Mouse (Mus musculus): ENCODE measurements at regions not wholly inside any gene's neighbourhood (a gene's known extent, or its start where the extent isn't known, plus 50 kb on each side); places are given as distances from the start of the nearest gene placed in this dataset.

DNA sequence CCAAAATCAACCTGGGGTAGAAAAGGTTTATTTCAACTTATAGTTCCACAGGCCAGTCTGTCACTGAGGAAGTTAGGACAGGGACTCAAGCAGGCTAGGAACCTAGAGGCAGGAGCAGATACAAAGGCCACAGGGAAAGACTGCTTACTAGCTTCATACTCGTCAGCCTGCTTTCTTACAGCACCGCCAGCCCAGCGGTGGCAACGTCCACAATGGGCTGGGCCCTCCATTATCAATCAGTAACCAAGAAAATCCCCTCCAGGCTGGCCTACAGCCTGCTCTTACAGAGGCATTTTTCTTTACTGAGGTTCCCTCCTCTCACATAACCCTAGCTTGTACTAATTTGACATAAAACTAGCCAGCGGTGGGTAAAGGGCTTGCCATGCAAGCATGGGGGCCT, 180.2 kb downstream of the Utp6 start:
- H3K27ac ChIP-seq (ENCODE audit: low read depth, low read length), result no peak overlapping the region
- no peaks in the 10 kb centered on the region for H3K36me3 ChIP-seq (ENCODE audit: control insufficient read depth, insufficient read depth, low read length)
- H3K9me3 ChIP-seq (ENCODE audit: control insufficient read depth, low read length), result no peaks in the 10 kb centered on the region
- H3K9ac ChIP-seq (ENCODE audit: low read depth, low read length), result no peak overlapping the region
- no peak overlapping the region for H3K4me3 ChIP-seq (ENCODE audit: low read length)
- WGBS, result 69% methylated on average over 5 of the region's 5 CpGs
- no peak for ATAC-seq (ENCODE audit: low FRiP score, low TSS enrichment)
- H3K4me2 ChIP-seq (replicated peaks; ENCODE audit: low read depth, low read length), result no peak overlapping the region
- no peaks in the 10 kb centered on the region for H3K4me1 ChIP-seq (ENCODE audit: control insufficient read depth, insufficient read depth, low read length)
- H3K27me3 ChIP-seq (ENCODE audit: control insufficient read depth, insufficient read depth, low read length), result no peaks in the 10 kb centered on the region

DNA sequence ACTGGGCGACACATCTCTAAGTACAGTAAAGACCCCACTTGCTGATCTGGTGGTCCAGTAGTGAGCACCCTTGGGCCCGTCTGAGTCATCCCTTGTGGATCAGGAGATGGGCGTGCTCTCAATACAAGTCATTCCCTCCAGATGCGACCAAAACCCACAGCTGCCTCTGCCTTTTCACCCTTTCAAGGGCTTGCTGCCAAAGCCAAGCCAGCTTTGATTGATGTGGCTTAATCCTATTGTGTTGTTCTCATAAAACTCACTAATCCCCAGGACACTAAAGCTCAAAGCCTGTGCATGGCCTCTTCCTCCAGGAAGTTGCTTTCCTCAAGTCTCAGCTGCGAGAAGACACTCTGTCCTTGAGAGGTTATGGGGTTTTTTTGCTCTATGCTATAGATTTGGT, 182.4 kb downstream of the Utp6 start:
- Histone ChIP-seq H3K4me3 (ENCODE audit: low read length) (no peak overlapping the region), H3K27me3 (ENCODE audit: control insufficient read depth, insufficient read depth, low read length) (no peaks in the 10 kb centered on the region), H3K36me3 (ENCODE audit: control insufficient read depth, insufficient read depth, low read length) (no peaks in the 10 kb centered on the region), H3K9me3 (ENCODE audit: control insufficient read depth, low read length) (no peaks in the 10 kb centered on the region), H3K9ac (ENCODE audit: low read depth, low read length) (no peak overlapping the region), H3K4me1 (ENCODE audit: control insufficient read depth, insufficient read depth, low read length) (0 out of 2 replicates have a peak, but pooled peaks cover 4% of the 10 kb centered on the region), H3K4me2 (replicated peaks; ENCODE audit: low read depth, low read length) (no peak overlapping the region), H3K27ac (ENCODE audit: low read depth, low read length) (no peak overlapping the region)
- no peak for ATAC-seq (ENCODE audit: low FRiP score, low TSS enrichment)
- 49% methylated on average over 5 of the region's 5 CpGs for WGBS

DNA sequence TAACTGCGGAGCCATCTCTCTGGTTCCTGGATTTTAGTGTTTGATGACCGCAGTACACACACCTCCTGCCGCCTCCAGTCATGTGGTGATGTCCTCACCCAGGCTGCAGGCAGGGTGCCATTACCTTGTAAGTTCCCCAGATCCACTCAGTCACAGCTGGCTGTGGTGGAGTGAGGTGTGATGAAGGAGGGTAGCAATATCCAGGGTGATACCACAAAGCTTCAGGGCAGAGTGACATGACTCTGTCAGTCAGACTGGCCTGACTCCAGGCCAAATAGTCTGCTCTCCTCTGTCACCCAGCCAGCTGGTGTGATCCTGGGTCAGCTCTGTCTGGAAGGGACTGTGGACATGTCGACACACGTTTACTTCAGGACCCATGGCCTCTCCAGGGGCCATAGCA, 183.7 kb downstream of the Utp6 start:
- Histone ChIP-seq H3K9me3 (ENCODE audit: control insufficient read depth, low read length) (no peaks in the 10 kb centered on the region), H3K36me3 (ENCODE audit: control insufficient read depth, insufficient read depth, low read length) (no peaks in the 10 kb centered on the region), H3K9ac (ENCODE audit: low read depth, low read length) (no peak overlapping the region), H3K4me3 (ENCODE audit: low read length) (no peak overlapping the region), H3K27ac (ENCODE audit: low read depth, low read length) (no peak overlapping the region), H3K4me1 (ENCODE audit: control insufficient read depth, insufficient read depth, low read length) (0 out of 2 replicates have a peak, but pooled peaks cover 4% of the 10 kb centered on the region), H3K4me2 (replicated peaks; ENCODE audit: low read depth, low read length) (no peak overlapping the region), H3K27me3 (ENCODE audit: control insufficient read depth, insufficient read depth, low read length) (no peaks in the 10 kb centered on the region)
- WGBS, result 78% methylated on average over 5 of the region's 5 CpGs
- ATAC-seq (ENCODE audit: low FRiP score, low TSS enrichment), result no peak

DNA sequence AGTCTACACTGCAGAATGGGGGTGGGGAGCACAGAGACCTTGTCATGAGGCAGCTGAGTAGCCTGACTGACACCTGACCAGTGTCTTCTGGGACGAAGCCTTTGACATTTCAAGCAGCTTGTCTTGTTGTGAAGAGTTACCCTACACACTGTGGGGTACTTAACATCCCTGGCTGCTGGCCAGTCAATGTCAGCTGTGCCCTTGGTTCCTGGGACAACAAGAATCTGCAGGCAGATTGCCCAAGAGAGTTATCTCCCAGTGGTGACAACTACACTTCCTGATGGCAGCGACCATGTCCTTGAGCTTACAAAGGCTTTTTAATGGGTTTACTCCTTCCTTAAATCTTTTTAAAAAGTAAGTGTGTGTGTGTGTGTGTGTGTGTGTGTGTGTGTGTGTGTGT, 184.2 kb downstream of the Utp6 start:
- no peak overlapping the region for H3K27ac ChIP-seq (ENCODE audit: low read depth, low read length)
- H3K27me3 ChIP-seq (ENCODE audit: control insufficient read depth, insufficient read depth, low read length), result no peaks in the 10 kb centered on the region
- no peak overlapping the region for H3K4me2 ChIP-seq (replicated peaks; ENCODE audit: low read depth, low read length)
- H3K4me3 ChIP-seq (ENCODE audit: low read length), result no peak overlapping the region
- no peak for ATAC-seq (ENCODE audit: low FRiP score, low TSS enrichment)
- 0 out of 2 replicates have a peak, but pooled peaks cover 4% of the 10 kb centered on the region for H3K4me1 ChIP-seq (ENCODE audit: control insufficient read depth, insufficient read depth, low read length)
- no peaks in the 10 kb centered on the region for H3K9me3 ChIP-seq (ENCODE audit: control insufficient read depth, low read length)
- WGBS, result 71% methylated on average over 2 of the region's 2 CpGs
- H3K36me3 ChIP-seq (ENCODE audit: control insufficient read depth, insufficient read depth, low read length), result no peaks in the 10 kb centered on the region
- H3K9ac ChIP-seq (ENCODE audit: low read depth, low read length), result no peak overlapping the region

DNA sequence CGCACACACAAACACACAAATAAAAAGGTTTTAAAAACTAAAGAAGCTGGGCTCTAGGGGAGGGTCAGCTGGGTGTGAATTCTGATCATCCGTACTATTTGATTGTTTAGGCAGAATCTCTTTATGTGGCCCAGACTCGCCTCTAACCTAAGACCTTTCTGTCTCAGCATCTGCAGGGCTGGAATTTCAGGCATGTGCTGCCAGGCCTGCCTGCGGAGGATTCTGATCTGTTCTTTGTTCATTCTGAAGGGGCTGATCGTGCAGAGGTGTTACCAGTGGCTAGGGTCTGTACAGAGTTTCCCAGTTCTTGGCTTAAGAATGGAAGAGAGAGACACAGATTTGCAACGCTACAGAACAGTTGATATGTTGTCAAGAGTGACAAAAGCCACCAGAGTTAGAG, 185.6 kb downstream of the Rab11fip4 start:
- Histone ChIP-seq H3K4me2 (replicated peaks; ENCODE audit: low read depth, low read length) (no peak overlapping the region), H3K27ac (ENCODE audit: low read depth, low read length) (no peak overlapping the region), H3K9ac (ENCODE audit: low read depth, low read length) (no peak overlapping the region), H3K4me3 (ENCODE audit: low read length) (no peak overlapping the region), H3K9me3 (ENCODE audit: control insufficient read depth, low read length) (no peaks in the 10 kb centered on the region), H3K27me3 (ENCODE audit: control insufficient read depth, insufficient read depth, low read length) (no peaks in the 10 kb centered on the region), H3K36me3 (ENCODE audit: control insufficient read depth, insufficient read depth, low read length) (no peaks in the 10 kb centered on the region), H3K4me1 (ENCODE audit: control insufficient read depth, insufficient read depth, low read length) (0 out of 2 replicates have a peak, but pooled peaks cover 4% of the 10 kb centered on the region)
- 53% methylated on average over 6 of the region's 6 CpGs for WGBS
- no peak for ATAC-seq (ENCODE audit: low FRiP score, low TSS enrichment)

DNA sequence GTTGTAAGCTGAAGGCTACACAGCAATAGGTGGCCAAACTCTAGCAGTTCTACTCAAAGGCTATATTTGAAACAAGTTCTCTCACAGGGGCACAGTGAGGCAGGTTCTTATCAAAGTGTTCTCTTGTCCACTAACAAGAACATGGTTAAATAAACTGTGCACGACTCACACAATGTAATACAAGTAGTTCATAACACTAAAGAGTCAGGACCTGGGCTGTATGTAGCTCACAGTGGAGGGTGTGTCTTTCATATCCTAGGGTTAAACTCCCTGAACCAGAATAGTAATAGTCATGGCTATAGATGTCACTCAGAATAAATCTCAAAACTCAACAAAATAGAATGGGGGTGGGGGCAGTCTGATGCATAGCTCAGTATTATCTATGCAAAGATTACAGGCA, 182.7 kb downstream of the Rab11fip4 start:
- Histone ChIP-seq H3K9ac (ENCODE audit: low read depth, low read length) (no peak overlapping the region), H3K36me3 (ENCODE audit: control insufficient read depth, insufficient read depth, low read length) (no peaks in the 10 kb centered on the region), H3K27ac (ENCODE audit: low read depth, low read length) (no peak overlapping the region), H3K4me1 (ENCODE audit: control insufficient read depth, insufficient read depth, low read length) (0 out of 2 replicates have a peak, but pooled peaks cover 4% of the 10 kb centered on the region), H3K9me3 (ENCODE audit: control insufficient read depth, low read length) (peaks cover 2% of the 10 kb centered on the region; the same call in 1 of the 2 replicates), H3K4me3 (ENCODE audit: low read length) (no peak overlapping the region), H3K4me2 (replicated peaks; ENCODE audit: low read depth, low read length) (no peak overlapping the region), H3K27me3 (ENCODE audit: control insufficient read depth, insufficient read depth, low read length) (no peaks in the 10 kb centered on the region)
- 77% methylated on average over 1 of the region's 1 CpGs for whole genome bisulfite sequencing
- ATAC-seq (ENCODE audit: low FRiP score, low TSS enrichment), result no peak

DNA sequence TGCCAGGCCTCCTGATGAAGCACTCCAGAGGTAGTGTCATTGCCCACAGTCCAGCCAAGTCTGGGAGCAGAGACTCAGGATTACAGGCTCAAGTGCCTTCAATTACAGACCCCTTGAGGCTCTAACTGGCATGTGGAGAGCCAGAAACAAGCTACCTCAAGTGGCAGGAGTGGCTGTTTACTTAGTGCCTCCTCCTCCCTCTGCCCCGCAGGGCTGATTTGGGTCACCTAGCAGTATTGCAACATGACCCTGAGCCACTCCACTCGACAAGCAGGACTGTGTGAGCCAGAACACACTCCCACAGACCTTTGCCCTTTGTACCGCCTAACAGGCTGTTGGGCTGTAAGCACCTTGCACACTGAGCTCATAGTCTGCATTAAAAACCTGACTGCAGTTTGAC, 180.4 kb downstream of the Rab11fip4 start:
- no peaks in the 10 kb centered on the region for H3K27me3 ChIP-seq (ENCODE audit: control insufficient read depth, insufficient read depth, low read length)
- H3K4me1 ChIP-seq (ENCODE audit: control insufficient read depth, insufficient read depth, low read length), result 0 out of 2 replicates have a peak, but pooled peaks cover under 1% of the 10 kb centered on the region
- WGBS, result 3% methylated on average over 3 of the region's 3 CpGs
- ATAC-seq (ENCODE audit: low FRiP score, low TSS enrichment), result peak; percentile 85
- H3K9ac ChIP-seq (ENCODE audit: low read depth, low read length), result no peak overlapping the region
- peaks cover 2% of the 10 kb centered on the region; the same call in 1 of the 2 replicates for H3K9me3 ChIP-seq (ENCODE audit: control insufficient read depth, low read length)
- no peak overlapping the region for H3K4me2 ChIP-seq (replicated peaks; ENCODE audit: low read depth, low read length)
- H3K36me3 ChIP-seq (ENCODE audit: control insufficient read depth, insufficient read depth, low read length), result no peaks in the 10 kb centered on the region
- no peak overlapping the region for H3K4me3 ChIP-seq (ENCODE audit: low read length)
- no peak overlapping the region for H3K27ac ChIP-seq (ENCODE audit: low read depth, low read length)

DNA sequence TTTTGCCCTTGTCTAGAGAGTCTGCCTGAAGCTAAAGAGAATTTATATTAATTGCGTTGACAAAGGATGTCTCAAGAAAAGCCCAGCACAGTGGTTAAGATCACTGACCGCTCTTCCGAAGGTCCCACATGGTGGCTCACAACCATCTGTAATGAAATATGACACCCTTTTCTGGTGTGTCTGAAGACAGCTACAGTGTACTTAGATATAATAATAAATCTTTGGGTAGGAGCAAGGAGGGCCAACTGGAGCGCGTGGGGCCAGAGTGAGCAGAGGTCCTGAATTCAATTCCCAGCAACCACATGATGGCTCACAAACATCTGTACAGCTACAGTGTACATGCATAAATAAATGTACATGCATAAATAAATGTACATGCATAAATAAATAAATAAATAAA, 176.1 kb downstream of the Rab11fip4 start:
- Histone ChIP-seq H3K4me2 (replicated peaks; ENCODE audit: low read depth, low read length) (no peak overlapping the region), H3K9me3 (ENCODE audit: control insufficient read depth, low read length) (peaks cover 2% of the 10 kb centered on the region; the same call in 1 of the 2 replicates), H3K4me3 (ENCODE audit: low read length) (no peak overlapping the region), H3K4me1 (ENCODE audit: control insufficient read depth, insufficient read depth, low read length) (no peaks in the 10 kb centered on the region), H3K27ac (ENCODE audit: low read depth, low read length) (no peak overlapping the region), H3K27me3 (ENCODE audit: control insufficient read depth, insufficient read depth, low read length) (no peaks in the 10 kb centered on the region), H3K36me3 (ENCODE audit: control insufficient read depth, insufficient read depth, low read length) (no peaks in the 10 kb centered on the region), H3K9ac (ENCODE audit: low read depth, low read length) (no peak overlapping the region)
- 53% methylated on average over 5 of the region's 5 CpGs for WGBS
- no peak for ATAC-seq (ENCODE audit: low FRiP score, low TSS enrichment)

DNA sequence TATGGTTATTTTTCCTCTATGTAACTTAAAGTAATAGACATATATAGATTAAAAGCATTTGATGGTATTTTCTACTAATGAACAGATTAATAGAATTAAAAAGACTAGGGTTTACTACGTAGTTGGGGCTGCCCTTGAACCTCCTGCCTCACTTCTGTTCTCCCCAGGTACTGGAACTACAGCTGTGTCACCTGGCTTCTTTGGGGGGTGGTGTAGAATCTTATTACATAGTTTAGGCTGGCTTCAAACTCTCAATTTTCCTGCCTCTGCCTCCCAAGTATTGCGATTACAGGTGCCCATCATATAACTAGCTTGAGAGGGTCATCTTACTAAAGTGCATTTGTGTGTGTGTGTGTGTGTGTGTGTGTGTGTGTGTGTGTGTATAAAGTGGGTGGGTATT, 175.0 kb downstream of the Rab11fip4 start:
- Histone ChIP-seq H3K9me3 (ENCODE audit: control insufficient read depth, low read length) (peaks cover 2% of the 10 kb centered on the region; the same call in 1 of the 2 replicates), H3K36me3 (ENCODE audit: control insufficient read depth, insufficient read depth, low read length) (no peaks in the 10 kb centered on the region), H3K27me3 (ENCODE audit: control insufficient read depth, insufficient read depth, low read length) (no peaks in the 10 kb centered on the region), H3K9ac (ENCODE audit: low read depth, low read length) (no peak overlapping the region), H3K4me1 (ENCODE audit: control insufficient read depth, insufficient read depth, low read length) (no peaks in the 10 kb centered on the region), H3K27ac (ENCODE audit: low read depth, low read length) (no peak overlapping the region), H3K4me2 (replicated peaks; ENCODE audit: low read depth, low read length) (no peak overlapping the region), H3K4me3 (ENCODE audit: low read length) (no peak overlapping the region)
- ATAC-seq (ENCODE audit: low FRiP score, low TSS enrichment), result no peak
- 96% methylated on average over 2 of the region's 2 CpGs for WGBS
